Mouse (Mus musculus): ENCODE results near the gene Gab2. TPM values are rescaled to one million over a fixed set of nuclear protein-coding genes. Genes with fewer than 3 reads are reported as not detected.

The Gab2 gene
- 4.0 and 4.9 TPM in 2 replicates for polyA plus RNA-seq (2015; fragmentation: Nextera tagmentation; extraction: Ambion mirVana)

DNA sequence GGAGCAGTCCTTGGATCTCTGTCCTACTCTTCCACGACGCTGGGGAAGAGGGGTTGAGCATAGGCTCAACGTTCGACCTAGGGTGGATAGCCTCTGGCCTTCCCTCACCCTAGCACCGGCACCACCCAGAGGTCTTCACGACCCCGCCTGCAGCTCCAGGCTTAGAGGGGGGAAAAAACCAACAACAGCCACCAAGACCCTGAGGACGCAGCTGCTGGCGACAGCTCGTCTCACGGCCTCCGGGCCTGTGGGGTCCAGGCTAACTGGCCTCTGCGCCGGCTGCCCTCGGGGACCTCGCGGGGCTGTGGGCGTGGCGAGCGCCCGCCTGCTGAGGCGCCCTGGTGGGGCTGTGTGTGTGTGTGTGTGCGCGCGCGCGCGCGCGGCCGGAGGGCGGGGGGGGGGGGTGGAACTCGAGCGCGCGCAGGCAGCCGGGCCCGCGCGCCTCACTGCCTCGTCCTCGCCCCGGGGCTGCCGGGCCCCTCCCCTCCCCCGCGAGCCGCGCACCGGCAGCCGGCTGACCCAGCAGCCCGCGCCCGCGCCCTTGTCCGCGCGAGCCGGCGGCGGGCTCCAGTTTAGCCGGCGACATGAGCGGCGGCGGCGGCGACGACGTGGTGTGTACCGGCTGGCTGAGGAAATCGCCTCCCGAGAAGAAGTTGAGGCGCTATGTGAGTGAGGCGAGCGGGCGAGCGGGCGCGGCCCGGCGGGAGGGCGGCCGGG is at the start of gene Gab2:
Gab2 (plus strand) TSS at position 345 of the 717 bp plus-strand sequence.
- peak within 1 kb of the TSS; percentile 81 for H3K4me3 ChIP-seq
- no peaks in the 10 kb centered on the region for H3K9me3 ChIP-seq
- peak within 1 kb of the TSS; percentile 89 for H3K9ac ChIP-seq
- peak within 1 kb of the TSS; percentile 74 for H3K27ac ChIP-seq
- peak within 1 kb of the TSS; percentile 90 for H3K4me2 ChIP-seq (replicated peaks)
- H3K4me1 ChIP-seq: peaks cover 24% of the 10 kb centered on the region
- no peaks in the 10 kb centered on the region; the same call in 1 of the 2 replicates for H3K27me3 ChIP-seq
- H3K36me3 ChIP-seq: no peaks in the 10 kb centered on the region
- peak; percentile 89 for ATAC-seq (ENCODE audit: low FRiP score, low read depth)
- WGBS: under 1% methylated on average over 47 of the region's 83 CpGs

DNA sequence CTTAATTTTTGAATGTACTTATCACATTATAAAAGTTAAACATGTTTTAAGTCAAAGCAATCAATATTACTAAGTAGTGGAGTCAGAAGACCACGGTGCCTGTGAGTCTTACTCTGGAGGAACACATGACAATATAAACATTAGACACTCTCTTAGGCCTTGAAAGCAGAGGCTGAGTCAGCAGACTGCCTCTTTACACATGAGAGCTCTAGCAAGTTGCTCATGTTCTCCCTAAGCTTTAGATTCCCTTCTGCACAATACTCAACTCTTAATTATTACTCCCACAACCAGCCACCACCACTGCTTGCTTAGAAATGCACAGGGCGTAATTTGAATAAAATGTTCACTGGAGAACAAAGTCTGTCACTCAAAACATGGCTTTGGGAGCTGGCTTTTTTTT is 49.0 kb upstream of the Gab2 start:
- Histone ChIP-seq H3K36me3 (0 out of 2 replicates have a peak, but pooled peaks cover 9% of the 10 kb centered on the region), H3K4me1 (no peaks in the 10 kb centered on the region), H3K27me3 (no peaks in the 10 kb centered on the region), H3K4me3 (no peak overlapping the region), H3K9ac (no peak overlapping the region), H3K9me3 (no peaks in the 10 kb centered on the region), H3K27ac (no peak overlapping the region), H3K4me2 (replicated peaks) (no peak overlapping the region)
- no peak for ATAC-seq (ENCODE audit: low FRiP score, low read depth)
- WGBS: 67% methylated on average over 2 of the region's 2 CpGs

DNA sequence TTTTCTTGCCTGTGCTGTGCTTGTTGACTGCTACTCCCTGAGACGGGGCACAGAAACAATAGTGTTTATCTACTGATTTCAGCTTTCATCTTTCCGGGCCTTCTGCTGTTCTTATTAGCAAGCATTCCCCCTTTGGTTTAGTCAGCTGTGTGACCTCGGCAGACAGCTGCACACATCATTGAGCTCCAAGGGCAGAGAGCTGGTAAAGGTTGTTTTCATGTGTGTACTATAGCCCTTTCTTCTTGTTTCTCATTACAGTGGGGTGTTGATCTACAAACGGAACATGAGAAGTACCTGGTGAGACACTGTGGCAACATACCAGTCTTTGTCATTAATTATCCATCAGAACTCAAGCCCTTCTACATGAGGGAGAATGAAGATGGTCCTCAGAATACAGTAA is 41.7 kb upstream of the Gab2 start:
- H3K9me3 ChIP-seq: no peaks in the 10 kb centered on the region
- no peaks in the 10 kb centered on the region for H3K4me1 ChIP-seq
- 80% methylated on average over 4 of the region's 4 CpGs for WGBS
- no peaks in the 10 kb centered on the region for H3K27me3 ChIP-seq
- H3K36me3 ChIP-seq: peaks cover 25% of the 10 kb centered on the region
- H3K4me3 ChIP-seq: no peak overlapping the region
- H3K9ac ChIP-seq: no peak overlapping the region
- H3K4me2 ChIP-seq (replicated peaks): no peak overlapping the region
- no peak overlapping the region for H3K27ac ChIP-seq
- ATAC-seq (ENCODE audit: low FRiP score, low read depth): no peak

DNA sequence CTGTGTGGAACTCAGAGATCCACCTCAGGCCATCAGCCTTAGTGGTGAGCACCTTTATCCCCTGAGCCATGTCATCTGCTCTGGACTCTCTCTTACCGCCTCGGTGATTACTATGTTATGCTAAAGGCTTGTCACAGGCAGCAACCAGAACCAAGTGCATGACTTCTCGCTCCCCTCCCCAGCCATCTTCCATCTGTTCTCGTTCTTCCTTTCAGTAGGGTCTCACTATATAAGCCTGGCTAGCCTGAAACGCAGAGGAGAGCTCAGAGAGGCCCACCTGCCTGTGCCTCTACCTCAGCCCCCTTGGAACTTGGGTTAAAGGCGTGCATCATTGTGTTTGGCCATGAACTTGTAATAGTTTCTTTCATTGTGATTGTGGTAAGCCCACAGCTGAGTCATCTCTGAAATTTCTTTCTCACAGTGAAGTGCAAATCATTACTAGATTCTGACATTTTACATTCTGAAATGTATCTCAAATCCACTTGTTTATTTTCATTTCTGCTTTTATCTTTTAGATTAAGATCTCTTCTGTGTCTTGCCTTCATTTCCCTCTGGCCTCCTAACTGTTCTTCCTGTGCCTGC is 39.4 kb upstream of the Gab2 start:
- ATAC-seq (ENCODE audit: low FRiP score, low read depth): no peak
- Histone ChIP-seq H3K9ac (no peak overlapping the region), H3K9me3 (no peaks in the 10 kb centered on the region), H3K27me3 (no peaks in the 10 kb centered on the region), H3K4me2 (replicated peaks) (no peak overlapping the region), H3K27ac (no peak overlapping the region), H3K4me1 (no peaks in the 10 kb centered on the region), H3K4me3 (no peak overlapping the region), H3K36me3 (peaks cover 22% of the 10 kb centered on the region)
- 86% methylated on average over 6 of the region's 6 CpGs for WGBS

DNA sequence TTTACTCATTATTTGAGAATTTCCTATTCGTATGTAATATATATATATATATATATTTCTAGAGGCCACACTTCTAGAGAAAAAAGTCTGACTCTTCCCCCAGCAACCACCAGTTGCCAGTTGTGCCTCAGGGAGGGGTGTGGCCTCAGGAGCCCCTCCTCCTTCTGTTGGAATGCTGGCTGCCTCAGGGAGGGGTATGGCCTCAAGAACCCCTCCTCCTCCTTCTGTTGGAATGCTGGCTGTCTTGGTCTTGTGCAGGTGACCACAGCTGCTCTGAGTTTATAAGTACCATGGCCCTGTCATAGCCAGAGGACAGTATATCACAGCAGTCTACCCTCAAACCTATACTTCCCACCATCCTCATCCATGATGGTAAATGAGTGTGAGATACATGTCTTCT is 38.4 kb upstream of the Gab2 start:
- H3K27me3 ChIP-seq: no peaks in the 10 kb centered on the region
- H3K9me3 ChIP-seq: no peaks in the 10 kb centered on the region
- peaks cover 24% of the 10 kb centered on the region for H3K36me3 ChIP-seq
- no peak overlapping the region for H3K27ac ChIP-seq
- no peak overlapping the region for H3K9ac ChIP-seq
- no peaks in the 10 kb centered on the region for H3K4me1 ChIP-seq
- ATAC-seq (ENCODE audit: low FRiP score, low read depth): 0 out of 2 replicates have a peak, but pooled peaks have one; percentile 11
- H3K4me3 ChIP-seq: no peak overlapping the region
- H3K4me2 ChIP-seq (replicated peaks): no peak overlapping the region
- WGBS: 88% methylated on average over 1 of the region's 1 CpGs

DNA sequence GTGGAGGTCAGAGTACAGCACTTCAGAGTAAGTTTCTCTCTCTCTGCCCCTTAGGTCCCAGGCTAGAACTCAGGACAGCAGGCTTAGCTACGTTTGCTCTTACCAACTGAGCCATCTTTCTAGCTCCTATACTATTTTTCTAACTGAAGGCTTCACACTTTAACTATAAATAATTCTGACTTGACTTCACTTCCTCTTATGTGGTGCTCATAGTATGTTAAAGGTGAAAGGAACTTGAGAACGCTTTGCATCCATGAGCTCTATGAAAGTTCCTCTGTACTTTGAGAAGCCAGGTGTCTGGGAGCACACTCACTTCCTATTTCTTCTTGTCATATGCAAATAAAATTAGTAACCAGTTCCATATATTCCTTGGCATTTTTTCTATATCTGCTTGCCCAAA is 20.4 kb upstream of the Gab2 start:
- WGBS: 87% methylated on average over 2 of the region's 2 CpGs
- no peak overlapping the region for H3K9ac ChIP-seq
- H3K9me3 ChIP-seq: no peaks in the 10 kb centered on the region
- H3K36me3 ChIP-seq: no peaks in the 10 kb centered on the region
- H3K4me3 ChIP-seq: no peak overlapping the region
- no peak overlapping the region for H3K4me2 ChIP-seq (replicated peaks)
- no peaks in the 10 kb centered on the region for H3K4me1 ChIP-seq
- no peaks in the 10 kb centered on the region for H3K27me3 ChIP-seq
- no peak for ATAC-seq (ENCODE audit: low FRiP score, low read depth)
- H3K27ac ChIP-seq: no peak overlapping the region

DNA sequence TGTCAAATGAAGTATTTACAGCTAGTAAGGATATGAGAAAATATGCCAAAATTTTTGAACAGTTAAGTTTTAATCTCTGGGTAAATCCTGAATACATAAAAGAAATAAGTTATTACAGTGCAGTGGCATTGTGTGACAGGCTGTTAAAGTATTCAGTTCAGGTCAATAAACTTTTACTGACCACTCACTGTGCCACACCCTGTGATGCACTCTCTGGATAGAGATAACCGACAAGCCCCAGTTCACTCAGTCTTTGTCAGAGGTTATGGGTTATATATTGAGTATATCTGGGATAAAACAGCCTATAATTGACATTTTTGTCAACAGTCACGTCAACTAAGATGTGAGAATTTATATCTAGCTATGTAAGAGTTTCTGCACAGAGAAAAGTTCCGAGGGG is 9.9 kb upstream of the Gab2 start:
- H3K9me3 ChIP-seq: no peaks in the 10 kb centered on the region
- H3K27me3 ChIP-seq: no peaks in the 10 kb centered on the region
- 76% methylated on average over 3 of the region's 3 CpGs for WGBS
- H3K4me2 ChIP-seq (replicated peaks): no peak overlapping the region
- no peaks in the 10 kb centered on the region for H3K4me1 ChIP-seq
- no peaks in the 10 kb centered on the region for H3K36me3 ChIP-seq
- no peak for ATAC-seq (ENCODE audit: low FRiP score, low read depth)
- H3K9ac ChIP-seq: no peak overlapping the region
- H3K27ac ChIP-seq: no peak overlapping the region
- no peak overlapping the region for H3K4me3 ChIP-seq

DNA sequence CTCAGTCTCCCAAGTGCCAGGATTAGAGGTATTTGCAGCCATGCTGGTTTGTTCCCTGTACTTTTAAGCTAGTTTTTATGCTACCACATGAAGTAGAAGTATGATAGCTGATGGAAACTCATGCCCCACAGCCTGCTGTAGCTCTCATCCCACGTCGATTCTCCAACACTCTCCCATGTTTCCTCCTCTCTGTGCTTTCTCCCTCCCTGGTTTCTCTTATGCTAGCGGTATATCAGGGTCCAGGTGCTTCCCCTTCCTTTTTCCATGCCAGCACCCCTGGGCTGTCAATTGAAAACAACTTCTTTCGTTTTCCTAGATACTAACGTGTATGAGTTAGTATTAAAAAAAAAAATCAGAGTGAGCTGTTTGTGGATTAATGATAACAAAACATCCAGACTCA is 9.3 kb upstream of the Gab2 start:
- Histone ChIP-seq H3K27ac (no peak overlapping the region), H3K9me3 (no peaks in the 10 kb centered on the region), H3K9ac (no peak overlapping the region), H3K27me3 (no peaks in the 10 kb centered on the region), H3K36me3 (no peaks in the 10 kb centered on the region), H3K4me1 (no peaks in the 10 kb centered on the region), H3K4me3 (no peak overlapping the region), H3K4me2 (replicated peaks) (no peak overlapping the region)
- no peak for ATAC-seq (ENCODE audit: low FRiP score, low read depth)
- WGBS: 80% methylated on average over 5 of the region's 5 CpGs

DNA sequence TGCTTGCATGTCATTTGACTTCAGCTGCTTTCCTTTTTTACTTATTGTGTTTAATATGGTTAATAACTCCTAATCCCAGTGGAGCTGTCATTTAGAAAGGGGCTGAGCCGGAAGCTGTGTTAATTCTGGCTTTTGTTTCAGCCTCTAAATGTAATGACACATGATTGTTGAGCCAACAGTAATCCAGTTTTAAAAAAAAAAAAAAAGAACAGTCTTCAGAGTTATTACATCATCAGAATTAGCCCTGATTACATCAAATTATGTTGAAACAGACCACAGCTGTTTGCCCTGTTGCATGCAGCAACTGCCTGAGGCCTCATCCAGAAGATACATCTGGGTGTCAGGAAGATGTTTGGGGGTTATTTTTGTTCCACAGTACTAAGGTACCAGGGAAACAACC is 6.4 kb upstream of the Gab2 start:
- Histone ChIP-seq H3K4me3 (no peak overlapping the region), H3K4me2 (replicated peaks) (no peak overlapping the region), H3K9ac (no peak overlapping the region), H3K27me3 (no peaks in the 10 kb centered on the region), H3K4me1 (peaks cover 8% of the 10 kb centered on the region; the same call in 1 of the 2 replicates), H3K36me3 (no peaks in the 10 kb centered on the region), H3K27ac (no peak overlapping the region), H3K9me3 (no peaks in the 10 kb centered on the region)
- no peak for ATAC-seq (ENCODE audit: low FRiP score, low read depth)
- WGBS: 69% methylated on average over 1 of the region's 1 CpGs

DNA sequence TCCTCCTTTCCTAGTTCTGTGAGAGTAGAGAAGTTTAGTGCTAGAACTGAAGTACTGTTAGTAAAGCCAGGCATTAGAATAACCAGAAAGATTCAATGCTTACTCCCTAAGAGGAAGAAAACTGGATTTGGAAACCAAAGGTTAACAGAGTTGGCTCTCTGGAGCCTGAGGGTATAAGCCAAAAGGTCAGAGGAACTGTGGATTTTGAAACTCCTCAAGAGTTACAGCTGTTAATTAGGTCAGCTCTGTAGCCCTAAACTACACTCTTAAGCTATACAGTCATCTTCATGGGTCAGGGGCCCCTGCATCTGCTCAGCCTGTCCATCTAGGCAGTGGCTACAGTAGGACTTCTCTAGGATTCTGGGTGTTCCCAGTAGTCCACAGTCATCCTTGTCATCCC is 4.4 kb upstream of the Gab2 start:
- Histone ChIP-seq H3K27me3 (no peaks in the 10 kb centered on the region), H3K9me3 (no peaks in the 10 kb centered on the region), H3K4me2 (replicated peaks) (no peak overlapping the region), H3K27ac (no peak overlapping the region), H3K4me3 (no peak overlapping the region), H3K9ac (no peak overlapping the region), H3K4me1 (peaks cover 14% of the 10 kb centered on the region), H3K36me3 (no peaks in the 10 kb centered on the region)
- ATAC-seq (ENCODE audit: low FRiP score, low read depth): no peak

DNA sequence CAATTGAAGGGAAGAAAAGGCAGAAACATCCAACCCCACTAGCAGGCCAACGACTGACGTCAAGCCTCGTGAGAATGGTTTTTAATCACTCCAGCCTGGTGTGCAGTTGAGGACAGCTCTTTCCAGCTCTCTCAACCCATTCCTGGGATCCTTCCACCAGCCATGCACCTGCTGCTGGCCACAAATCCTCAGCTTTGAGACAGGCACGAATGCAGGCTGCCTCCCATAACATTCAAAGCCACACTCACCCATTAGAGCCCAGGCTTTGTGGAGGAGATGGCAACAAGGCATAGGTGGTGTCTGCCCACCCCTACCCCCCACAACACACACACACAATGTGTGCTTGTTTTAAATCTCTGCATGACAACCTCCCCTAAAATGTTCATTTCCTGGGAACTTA is 2.7 kb upstream of the Gab2 start:
- no peak overlapping the region for H3K9ac ChIP-seq
- H3K36me3 ChIP-seq: no peaks in the 10 kb centered on the region
- WGBS: 28% methylated on average over 4 of the region's 4 CpGs
- no peak for ATAC-seq (ENCODE audit: low FRiP score, low read depth)
- H3K4me3 ChIP-seq: no peak overlapping the region
- no peaks in the 10 kb centered on the region for H3K9me3 ChIP-seq
- H3K27me3 ChIP-seq: no peaks in the 10 kb centered on the region; the same call in 1 of the 2 replicates
- H3K27ac ChIP-seq: no peak overlapping the region
- H3K4me2 ChIP-seq (replicated peaks): no peak overlapping the region
- H3K4me1 ChIP-seq: peaks cover 24% of the 10 kb centered on the region

DNA sequence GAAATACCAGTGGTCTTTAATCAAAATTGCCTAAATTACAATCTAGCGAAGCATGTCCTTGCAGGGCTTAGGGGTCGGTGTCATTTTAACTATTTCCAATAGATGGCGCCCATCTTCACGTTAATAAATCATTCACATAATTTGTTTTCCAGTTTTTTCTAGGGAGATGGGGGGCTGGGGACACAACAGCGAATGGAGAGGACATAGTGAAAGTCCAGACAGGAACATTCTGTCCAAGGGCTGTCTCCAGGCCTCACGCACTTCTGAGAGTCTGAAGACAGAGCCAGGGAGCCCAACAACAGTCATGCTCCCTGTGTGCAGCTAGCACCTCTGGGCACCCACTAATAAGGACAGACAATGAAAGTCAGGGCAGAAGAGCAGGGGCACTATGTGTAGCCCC is 2.2 kb upstream of the Gab2 start:
- Histone ChIP-seq H3K9me3 (no peaks in the 10 kb centered on the region), H3K27me3 (no peaks in the 10 kb centered on the region; the same call in 1 of the 2 replicates), H3K4me1 (peaks cover 24% of the 10 kb centered on the region), H3K9ac (no peak overlapping the region), H3K4me2 (replicated peaks) (no peak overlapping the region), H3K36me3 (no peaks in the 10 kb centered on the region), H3K27ac (no peak overlapping the region), H3K4me3 (no peak overlapping the region)
- no peak for ATAC-seq (ENCODE audit: low FRiP score, low read depth)
- WGBS: 15% methylated on average over 6 of the region's 6 CpGs

Data from limb, embryonic 13.5 days (tissue).